Mouse (Mus musculus) erythroid progenitor cell, adult 5-6 weeks (primary cell): ENCODE results near the gene Chat. TPM values are rescaled to one million over a fixed set of nuclear protein-coding genes. Genes with fewer than 3 reads are reported as not detected.
"Not testable (repeated sequence)": the region's sequence is repeated elsewhere in the genome, so short reads cannot be mapped to it uniquely, and the experiment has no call there.

Experiments used
- ATAC-seq: replicated peaks from 2 replicates; pipeline ENCODE4 v1.8.0; 2016; ENCODE audit warnings: moderate number of reproducible peaks, mild to moderate bottlenecking, moderate TSS enrichment, inconsistent platforms; ENCODE audit not compliant: poor library complexity, low FRiP score, severe bottlenecking
- total RNA-seq, 2 experiments: library from RNA; stranded (forward) in 1 of 2; stranded (reverse) in 1 of 2; fragments of 150-400 nt in 1 of 2; fragments of 186-747, 209-891 nt in 1 of 2; gene quantifications; 2 replicates each; pipeline versions ENCODE4 v1.2.3 to v1.2.4; 2015 to 2017; ENCODE audit warnings: low replicate concordance in 2 of 2

Gene Chat
- total RNA-seq, 2 experiments from 2014 or later = not detected

DNA sequence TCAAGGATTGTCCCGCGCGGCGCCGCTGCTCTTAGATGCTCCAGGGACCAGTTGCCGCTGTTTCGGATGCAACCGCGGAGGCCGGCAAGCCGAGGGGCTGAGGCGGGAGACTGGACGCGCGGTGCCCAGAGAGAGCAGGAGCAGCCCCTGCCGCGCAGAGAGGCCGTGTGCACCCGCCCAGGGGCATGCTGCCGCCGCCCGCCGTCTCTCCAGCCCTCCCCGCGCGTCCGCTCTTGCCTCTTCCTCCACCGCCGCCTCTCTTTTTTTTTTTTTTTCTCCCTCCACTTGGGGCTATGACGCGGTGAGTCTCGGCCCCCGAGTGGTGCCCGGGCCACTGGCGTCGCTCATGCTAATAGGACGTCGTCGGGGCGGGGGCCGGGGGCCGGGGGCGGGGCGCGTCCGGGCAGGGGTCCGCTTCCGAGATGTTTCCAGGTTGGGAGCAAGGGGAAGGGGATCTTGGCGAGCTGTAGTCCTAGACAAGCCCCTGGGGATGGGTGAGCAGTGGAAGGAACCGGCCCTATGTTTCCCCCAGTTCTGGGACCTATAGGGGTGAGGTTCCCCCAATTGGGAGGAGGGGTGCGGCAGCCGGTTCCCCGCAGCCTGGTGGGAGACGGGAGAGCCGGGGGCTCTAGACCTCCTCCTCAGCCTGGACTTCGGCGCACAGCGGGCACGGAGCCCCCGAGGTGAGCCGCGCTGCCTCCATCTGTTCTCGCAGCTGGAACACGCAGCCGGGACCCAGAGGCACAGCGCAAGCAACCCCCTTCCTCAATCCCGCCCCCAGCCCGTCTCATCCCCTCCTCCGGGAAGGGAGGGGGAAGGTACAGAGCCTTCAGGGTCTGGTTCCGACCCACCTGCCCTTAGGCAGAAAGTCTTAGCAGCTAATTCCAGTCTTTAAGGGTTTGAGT is 936 bp downstream of the Chat start, which contains the start of gene Slc18a3:
Gene Slc18a3, minus strand, starts transcription at position 250 of the 905 bp plus-strand sequence.
- ATAC-seq = no peak

GRCm38 (mm10) chr14:32463211-32464040 is 2.4 kb downstream of the Chat start:
- ATAC-seq = no peak

GRCm38 (mm10) chr14:32452552-32452951 is 13.2 kb downstream of the Chat start:
- no peak for ATAC-seq

- no peak for ATAC-seq
Measured at GRCm38 (mm10) chr14:32446989-32447388, 18.8 kb downstream of the Chat start.

GRCm38 (mm10) chr14:32443446-32443845 is 22.3 kb downstream of the Chat start:
- no peak for ATAC-seq

- no peak for ATAC-seq
Measured at GRCm38 (mm10) chr14:32439744-32440143, 26.0 kb downstream of the Chat start.

- ATAC-seq = no peak
Measured at GRCm38 (mm10) chr14:32439316-32439715, 26.5 kb downstream of the Chat start.

GRCm38 (mm10) chr14:32437352-32437793 is 28.4 kb downstream of the Chat start:
- no peak for ATAC-seq

DNA sequence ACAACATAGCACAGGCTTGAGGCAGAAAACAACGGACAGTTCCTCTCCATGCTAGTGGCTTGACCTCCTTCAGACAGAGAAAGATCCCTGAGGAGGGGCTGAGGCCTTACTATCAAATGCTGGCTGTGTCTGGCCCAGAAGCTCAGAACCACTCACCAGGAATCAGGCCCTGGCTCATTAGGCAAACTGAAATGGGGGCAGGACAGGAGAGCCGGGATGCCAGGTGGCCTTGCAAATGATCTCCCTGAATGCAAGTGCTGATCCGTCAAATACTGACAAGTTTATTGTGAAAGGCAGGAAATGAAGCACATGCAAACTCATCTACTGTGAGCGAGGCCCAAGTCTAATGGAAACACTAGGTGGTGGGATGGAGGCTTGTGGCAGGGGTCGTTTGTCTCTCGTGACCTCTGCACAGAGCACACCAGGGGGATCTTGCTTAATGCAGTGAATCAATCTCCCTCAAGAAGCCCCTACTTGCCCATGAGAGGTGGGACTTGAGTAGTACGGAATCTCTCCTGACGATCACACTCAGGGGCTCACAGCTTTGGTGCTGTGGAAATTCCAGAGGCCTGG is 36.7 kb downstream of the Chat start:
- ATAC-seq = no peak

GRCm38 (mm10) chr14:32423946-32424345 is 41.8 kb downstream of the Chat start:
- ATAC-seq = no peak

GRCm38 (mm10) chr14:32418747-32419146 is 47.0 kb downstream of the Chat start:
- ATAC-seq = no peak

- ATAC-seq = no peak
Measured at GRCm38 (mm10) chr14:32412075-32412474, 53.7 kb downstream of the Chat start.

DNA sequence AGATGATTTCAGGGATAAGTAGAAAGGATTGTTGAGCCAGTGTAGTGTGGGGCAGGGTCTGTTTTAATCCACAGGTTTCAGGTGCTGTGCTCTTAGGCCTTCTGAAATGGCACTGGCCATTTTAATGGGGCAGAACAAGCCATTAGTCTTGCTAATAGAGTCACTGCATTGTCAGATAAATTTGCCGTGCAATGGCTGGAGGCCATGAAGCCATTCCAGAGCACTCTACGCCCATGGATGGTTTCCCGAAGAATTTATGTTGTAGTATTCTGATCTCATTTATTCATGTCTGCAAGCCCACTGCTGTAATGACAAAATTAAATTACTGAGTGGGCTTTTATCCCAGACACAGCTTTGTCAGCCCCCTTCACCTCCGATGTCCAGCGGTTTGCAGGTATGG is 55.7 kb downstream of the Chat start:
- ATAC-seq = no peak

GRCm38 (mm10) chr14:32405399-32405798 is 60.4 kb downstream of the Chat start:
- not testable (repeated sequence) for ATAC-seq

DNA sequence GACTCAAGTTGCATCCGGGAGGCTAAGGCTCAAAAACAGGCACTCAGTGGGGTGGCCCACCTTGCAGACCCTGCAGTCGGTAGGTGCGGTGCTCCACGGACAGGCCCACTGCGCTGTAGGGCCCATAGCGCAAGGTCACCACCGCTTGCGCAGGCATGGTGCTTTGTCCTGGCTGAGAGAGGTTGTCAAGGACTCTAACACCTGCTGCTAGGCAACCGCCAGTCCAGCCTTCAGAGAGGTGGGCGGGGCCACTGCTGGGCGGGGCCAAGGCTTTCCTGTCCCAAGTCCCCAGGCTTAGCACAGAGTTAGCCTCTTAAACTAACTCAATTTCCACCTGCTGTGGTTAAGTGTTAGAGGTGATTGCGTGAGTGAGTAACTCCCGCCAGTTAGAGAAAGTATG is 77.6 kb downstream of the Chat start, which contains the start of gene 1700024G13Rik:
Gene 1700024G13Rik, minus strand, starts transcription at position 196 of the 400 bp plus-strand sequence.
- ATAC-seq = no peak

GRCm38 (mm10) chr14:32381619-32382018 is 84.2 kb downstream of the Chat start:
- no peak for ATAC-seq

GRCm38 (mm10) chr14:32381066-32381465 is 84.7 kb downstream of the Chat start:
- no peak for ATAC-seq

GRCm38 (mm10) chr14:32380099-32380480 is 85.7 kb downstream of the Chat start:
- ATAC-seq = no peak

- no peak for ATAC-seq
Measured at GRCm38 (mm10) chr14:32379395-32380098, 86.2 kb downstream of the Chat start.

DNA sequence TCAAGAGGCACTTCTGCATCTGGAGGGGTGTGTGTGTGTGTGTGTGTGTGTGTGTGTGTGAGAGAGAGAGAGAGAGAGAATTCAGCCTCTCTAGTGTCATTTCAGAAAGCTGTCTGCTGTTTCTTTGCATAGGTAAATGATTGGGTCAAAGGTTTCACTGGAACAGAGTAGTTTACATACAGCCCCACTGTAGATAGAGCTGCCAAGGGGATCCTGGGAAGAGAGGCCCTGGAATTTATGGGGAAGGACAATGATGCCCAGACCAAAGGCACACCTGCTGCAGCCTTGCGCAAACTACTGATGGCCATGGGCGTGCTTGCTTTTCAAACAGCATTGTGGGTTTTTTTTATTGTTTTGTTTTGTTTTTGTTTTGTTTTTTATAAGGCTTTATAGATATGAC is 93.3 kb downstream of the Chat start:
- no peak for ATAC-seq
